13 mouse cellular contexts compared by ENCODE assay signal in the genomic region with DNA sequence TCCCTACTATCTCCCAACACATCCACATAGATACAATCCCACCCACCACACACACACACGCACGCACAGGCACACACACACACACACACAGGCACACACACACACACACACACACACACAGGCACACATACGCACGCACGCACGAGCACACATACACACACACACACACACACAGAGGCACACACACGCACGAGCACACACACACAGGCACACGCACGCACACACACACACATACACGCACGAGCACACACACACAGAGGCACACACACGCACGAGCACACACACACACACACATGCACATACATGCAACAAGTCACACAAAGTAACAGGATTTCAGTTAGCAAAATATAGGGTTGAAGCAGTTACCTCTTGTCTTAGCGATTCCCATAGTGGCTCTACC. TPM values are rescaled to one million over a fixed set of nuclear protein-coding genes. Genes with fewer than 3 reads are reported as not detected.
A peak's percentile ranks its signal among the peaks of the same experiment; 100 is the strongest.
DNase-seq lines count a peak whose midpoint lies in the region; ATAC-seq and TF ChIP-seq lines count a peak whose summit lies in the region.
"Had no signal": no experiment of that assay in that cellular context is flagged by ENCODE, and none has a peak within 500 bp of the region (broad histone marks: within the 10 kb centered on the region; RNA-seq: fewer than 3 reads in every experiment).

No protein-coding gene starts in this region.

- no peaks in the 10 kb centered on the region for H3K9me3 ChIP-seq in embryonic facial prominence, embryonic 11.5 days (replicated peaks; ENCODE audit: control insufficient read depth, low read length)
- H3K9me3 ChIP-seq in embryonic facial prominence, embryonic 10.5 days = no peaks in the 10 kb centered on the region
- H3K9me3 ChIP-seq in kidney, embryonic 14.5 days (ENCODE audit: control insufficient read depth, low read length) = no peaks in the 10 kb centered on the region
- no peaks in the 10 kb centered on the region for H3K9me3 ChIP-seq in hindbrain, embryonic 12.5 days (replicated peaks)
- H3K9me3 ChIP-seq in midbrain, postnatal 0 days (ENCODE audit: low read length) = no peaks in the 10 kb centered on the region

- no peak overlapping the region for H3K27ac ChIP-seq in embryonic facial prominence, embryonic 11.5 days (replicated peaks; ENCODE audit: low read depth, low read length)
- no peak overlapping the region for H3K27ac ChIP-seq in embryonic facial prominence, embryonic 10.5 days (replicated peaks)
- no peak overlapping the region for H3K27ac ChIP-seq in kidney, embryonic 14.5 days (ENCODE audit: low read depth, low read length)
- no peak overlapping the region for H3K27ac ChIP-seq in hindbrain, embryonic 12.5 days
- H3K27ac ChIP-seq in midbrain, postnatal 0 days (ENCODE audit: low read depth, low read length) = no peak overlapping the region
- H3K27ac ChIP-seq: layer of hippocampus, adult 2 months had no signal

- H3K4me1 ChIP-seq in embryonic facial prominence, embryonic 11.5 days (ENCODE audit: control insufficient read depth, insufficient read depth, low read length) = no peaks in the 10 kb centered on the region
- H3K4me1 ChIP-seq in embryonic facial prominence, embryonic 10.5 days = peaks cover 11% of the 10 kb centered on the region
- H3K4me1 ChIP-seq in kidney, embryonic 14.5 days (ENCODE audit: control insufficient read depth, insufficient read depth, low read length) = peaks cover 8% of the 10 kb centered on the region; the same call in 1 of the 2 replicates
- H3K4me1 ChIP-seq in hindbrain, embryonic 12.5 days = peaks cover 13% of the 10 kb centered on the region
- peaks cover 5% of the 10 kb centered on the region for H3K4me1 ChIP-seq in midbrain, postnatal 0 days (ENCODE audit: insufficient read depth, low read length)

- H3K4me2 ChIP-seq in embryonic facial prominence, embryonic 11.5 days (ENCODE audit: low read depth, low read length) = no peak overlapping the region
- H3K4me2 ChIP-seq in kidney, embryonic 14.5 days (replicated peaks; ENCODE audit: low read depth, low read length) = no peak overlapping the region
- no peak overlapping the region for H3K4me2 ChIP-seq in hindbrain, embryonic 12.5 days (replicated peaks)
- no peak overlapping the region for H3K4me2 ChIP-seq in midbrain, postnatal 0 days (ENCODE audit: low read depth, low read length, poor library complexity, severe bottlenecking)

- no peak for TF ChIP-seq CTCF in midbrain, postnatal 0 days (IDR thresholded peaks at IDR 0.05)

- ATAC-seq in embryonic facial prominence, embryonic 11.5 days (replicated peaks; ENCODE audit: insufficient number of reproducible peaks, low FRiP score, low TSS enrichment, low read depth) = peak; percentile 85
- ATAC-seq in kidney, embryonic 14.5 days (ENCODE audit: low FRiP score, low TSS enrichment) = 0 out of 2 replicates have a peak, but pooled peaks have one; percentile 23
- ATAC-seq in hindbrain, embryonic 12.5 days (ENCODE audit: low FRiP score) = peak; percentile 79
- ATAC-seq in midbrain, postnatal 0 days (ENCODE audit: low FRiP score) = peak; percentile 64

- 89% methylated on average over 15 of the region's 15 CpGs for WGBS in embryonic facial prominence, embryonic 11.5 days
- 86% methylated on average over 15 of the region's 15 CpGs for WGBS in embryonic facial prominence, embryonic 10.5 days
- WGBS in kidney, embryonic 14.5 days = 91% methylated on average over 15 of the region's 15 CpGs
- WGBS in hindbrain, embryonic 12.5 days = 86% methylated on average over 15 of the region's 15 CpGs
- 91% methylated on average over 15 of the region's 15 CpGs for WGBS in midbrain, postnatal 0 days

- H3K9ac ChIP-seq in embryonic facial prominence, embryonic 11.5 days (replicated peaks; ENCODE audit: low read length) = no peak overlapping the region
- H3K9ac ChIP-seq in kidney, embryonic 14.5 days (ENCODE audit: low read depth, low read length) = no peak overlapping the region
- H3K9ac ChIP-seq in hindbrain, embryonic 12.5 days = no peak overlapping the region
- H3K9ac ChIP-seq in midbrain, postnatal 0 days (replicated peaks; ENCODE audit: low read length, poor library complexity, severe bottlenecking) = no peak overlapping the region

- H3K27me3 ChIP-seq in embryonic facial prominence, embryonic 11.5 days (ENCODE audit: control insufficient read depth, insufficient read depth, low read length) = no peaks in the 10 kb centered on the region
- no peaks in the 10 kb centered on the region for H3K27me3 ChIP-seq in embryonic facial prominence, embryonic 10.5 days (replicated peaks; ENCODE audit: low read depth, poor library complexity, severe bottlenecking)
- no peaks in the 10 kb centered on the region for H3K27me3 ChIP-seq in kidney, embryonic 14.5 days (ENCODE audit: control insufficient read depth, insufficient read depth, low read length)
- no peaks in the 10 kb centered on the region for H3K27me3 ChIP-seq in hindbrain, embryonic 12.5 days
- H3K27me3 ChIP-seq in midbrain, postnatal 0 days (ENCODE audit: insufficient read depth, low read length) = no peaks in the 10 kb centered on the region

- DNase-seq in embryonic facial prominence, embryonic 11.5 days (ENCODE audit: low spot score) = no peak
- DNase-seq in embryonic facial prominence, embryonic 10.5 days (ENCODE audit: low spot score) = no peak
- no peak for DNase-seq in kidney, adult 9 months
- DNase-seq in midbrain, postnatal 0 days (ENCODE audit: low spot score) = no peak
- no peak for DNase-seq in layer of hippocampus, adult 9-11 months
- DNase-seq in spleen, adult 12 weeks (ENCODE audit: low spot score) = no peak
- DNase-seq: gastrocnemius, postnatal 25 days; left cerebral cortex, postnatal 4 days; lung, adult 18-20 months; right cerebral cortex, adult 18-20 months had no signal

- H3K4me3 ChIP-seq in embryonic facial prominence, embryonic 11.5 days (ENCODE audit: low read depth, low read length) = no peak overlapping the region
- no peak overlapping the region for H3K4me3 ChIP-seq in embryonic facial prominence, embryonic 10.5 days
- no peak overlapping the region for H3K4me3 ChIP-seq in kidney, embryonic 14.5 days (ENCODE audit: low read length)
- no peak overlapping the region for H3K4me3 ChIP-seq in hindbrain, embryonic 12.5 days
- H3K4me3 ChIP-seq in midbrain, postnatal 0 days (ENCODE audit: low read depth, low read length) = no peak overlapping the region
- H3K4me3 ChIP-seq: layer of hippocampus, adult 2 months had no signal

- H3K36me3 ChIP-seq in embryonic facial prominence, embryonic 11.5 days (replicated peaks; ENCODE audit: control insufficient read depth, insufficient read depth, low read depth, low read length) = no peaks in the 10 kb centered on the region
- H3K36me3 ChIP-seq in embryonic facial prominence, embryonic 10.5 days (replicated peaks) = peaks cover 10% of the 10 kb centered on the region
- H3K36me3 ChIP-seq in kidney, embryonic 14.5 days (ENCODE audit: control insufficient read depth, insufficient read depth, low read length) = no peaks in the 10 kb centered on the region
- H3K36me3 ChIP-seq in hindbrain, embryonic 12.5 days = 0 out of 2 replicates have a peak, but pooled peaks cover 1% of the 10 kb centered on the region
- no peaks in the 10 kb centered on the region for H3K36me3 ChIP-seq in midbrain, postnatal 0 days (ENCODE audit: insufficient read depth, low read length)

RNA-seq across cellular contexts. Expression of a gene that starts 51.1 kb away (rescaled TPM):
- 9.2 and 9.3 TPM in 2 replicates for polyA plus RNA-seq in embryonic facial prominence, embryonic 11.5 days (2014; fragmentation: Nextera tagmentation; extraction: Ambion mirVana)
- 6.9 and 7.1 TPM in 2 replicates for polyA plus RNA-seq in embryonic facial prominence, embryonic 10.5 days (2016; fragmentation: Nextera tagmentation; extraction: Ambion mirVana)
- 11.8 and 12.7 TPM in 2 replicates for polyA plus RNA-seq in kidney, embryonic 14.5 days (2014; fragmentation: Nextera tagmentation; extraction: Ambion mirVana)
- 5.9 and 6.3 TPM in 2 replicates for polyA plus RNA-seq in hindbrain, embryonic 12.5 days (2016; fragmentation: Nextera tagmentation; extraction: Ambion mirVana)
- total RNA-seq in midbrain, postnatal 0 days (2014; rRNA removed) = 3.3 and 4.0 TPM in 2 replicates
- polyA plus RNA-seq in midbrain, postnatal 0 days (2015; fragmentation: Nextera tagmentation; extraction: Ambion mirVana) = 0.69 and 1.1 TPM in 2 replicates

Comparison
In these comparisons a context has a peak if more than half of its experiments do, and no peak if none do; other contexts are left out.
1. ATAC-seq: peak in every context shown above with its lines; median percentile 85 in embryonic facial prominence, embryonic 11.5 days; 79 in hindbrain, embryonic 12.5 days; 64 in midbrain, postnatal 0 days; 23 in kidney, embryonic 14.5 days.